Mouse (Mus musculus) cerebellum, adult 2 months (tissue): ENCODE measurements around the gene Ccdc63. TPM values are rescaled to one million over a fixed set of nuclear protein-coding genes. Genes with fewer than 3 reads are reported as not detected.

Experiments
- DNase-seq, 2 experiments: peaks; one replicate each; pipeline ENCODE4 v3.0.0; 2021
- H3K27ac ChIP-seq: fragments of 200-500 bp; 2 replicates; pipeline ENCODE4 v1.5.1; 2012; ENCODE audit warnings: low read length, control low read depth, inconsistent platforms; ENCODE audit not compliant: insufficient read depth
- H3K27me3 ChIP-seq: fragments of 200-500 bp; 2 replicates; pipeline ENCODE4 v1.6.1; 2012; ENCODE audit warnings: inconsistent platforms, mild to moderate bottlenecking, low read length, moderate library complexity; ENCODE audit not compliant: control insufficient read depth, insufficient read depth
- H3K4me1 ChIP-seq: fragments of 200-500 bp; 2 replicates; pipeline ENCODE4 v1.6.1; 2011; ENCODE audit warnings: low read length; ENCODE audit not compliant: control insufficient read depth, insufficient read depth
- H3K4me3 ChIP-seq: fragments of 200-500 bp; replicated peaks from 2 replicates; pipeline ENCODE3; 2011; ENCODE audit warnings: mild to moderate bottlenecking, low read depth, low read length, control low read depth; ENCODE audit not compliant: insufficient read depth
- CTCF ChIP-seq: fragments of 200-500 bp; IDR thresholded peaks from 2 replicates; pipeline ENCODE4 v1.5.1; 2011; ENCODE audit warnings: low read depth, mild to moderate bottlenecking, control low read depth, low read length, moderate library complexity, borderline replicate concordance; ENCODE audit not compliant: insufficient read depth
- POLR2A ChIP-seq: fragments of 200-500 bp; IDR thresholded peaks from 2 replicates; pipeline ENCODE4 v1.6.1; 2011; ENCODE audit warnings: low read length, control low read depth, borderline replicate concordance; ENCODE audit not compliant: insufficient read depth
- WGBS: fragments of 180-500 bp; shearing (Covaris S2); methylation state at CpG from one replicate; pipeline ENCODE4 v1.1.7; 2018; 5-methylcytosine and 5-hydroxymethylcytosine counted together
- polyA plus RNA-seq: library from polyadenylated mRNA; depleted of rRNA; stranded (reverse); fragments of >200 nt; gene quantifications from 2 replicates; pipeline ENCODE4 v1.2.3, GENCODE M21; 2012; rRNA removed

Gene Ccdc63
- polyA plus RNA-seq, 1 experiment = 9.3 TPM

DNA sequence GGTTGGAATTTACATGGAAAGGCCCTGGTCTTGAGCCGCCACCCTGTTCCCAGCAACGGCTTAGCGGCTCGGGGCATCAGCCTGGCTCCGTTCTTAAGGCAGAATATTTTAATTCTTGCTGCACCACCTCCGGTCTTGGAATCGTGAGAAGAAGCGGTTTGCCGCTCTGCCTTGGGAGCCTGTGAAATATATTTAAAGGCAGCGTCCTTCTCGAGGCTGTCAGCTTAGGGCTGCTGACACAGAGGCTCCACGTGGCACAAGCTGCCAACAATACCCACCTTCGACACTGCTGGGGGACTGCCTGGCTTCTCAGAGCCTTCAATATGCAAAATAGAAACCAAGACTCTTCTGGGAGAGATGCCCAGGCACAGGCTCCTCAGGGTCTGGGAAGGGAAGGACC is 72.1 kb downstream of the Ccdc63 start:
- TF ChIP-seq CTCF (no peak), POLR2A (no peak)
- DNase-seq = no peak
- Histone ChIP-seq H3K4me1 (peaks cover 4% of the 10 kb centered on the region; the same call in 1 of the 2 replicates), H3K4me3 (no peak overlapping the region), H3K27me3 (no peaks in the 10 kb centered on the region), H3K27ac (no peak overlapping the region)
- 71% methylated on average over 13 of the region's 13 CpGs for WGBS

DNA sequence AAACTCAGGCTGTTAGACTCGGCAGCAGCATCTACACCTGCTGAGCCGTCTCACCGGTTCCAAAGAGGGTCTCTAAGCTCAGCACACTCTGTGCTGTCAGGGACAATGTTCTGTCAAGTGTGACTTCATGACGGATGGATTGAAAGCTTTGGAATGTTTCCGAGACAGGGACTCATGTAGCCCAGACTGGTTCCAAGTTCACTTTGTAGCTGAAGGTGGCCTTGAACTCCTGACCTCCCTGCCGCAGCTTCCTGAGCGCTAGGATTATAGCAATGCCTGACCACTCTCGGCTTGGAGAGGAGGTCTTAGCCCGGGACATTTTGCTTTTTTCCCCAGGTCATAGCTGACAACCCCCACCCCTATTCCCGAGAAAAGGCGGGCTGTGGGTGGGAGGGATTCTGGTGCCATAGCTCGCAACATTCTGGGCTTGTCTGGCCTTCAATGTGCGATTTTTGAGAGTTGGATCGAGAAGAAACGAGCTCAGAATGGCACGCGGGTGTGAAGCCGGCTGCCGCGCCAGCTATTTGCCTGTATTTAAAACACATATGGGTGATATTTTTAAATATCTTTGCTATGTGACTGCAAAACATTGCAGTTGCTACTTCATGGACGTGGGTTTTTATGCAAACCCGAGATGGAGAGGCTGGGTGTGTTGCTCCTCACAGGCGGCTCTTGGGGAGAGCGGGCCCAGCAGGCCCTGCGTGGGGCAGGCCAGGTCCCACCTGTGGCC is 77.3 kb downstream of the Ccdc63 start:
- WGBS = 71% methylated on average over 25 of the region's 25 CpGs
- no peaks in the 10 kb centered on the region for H3K4me1 ChIP-seq
- H3K4me3 ChIP-seq = no peak overlapping the region
- DNase-seq = no peak
- no peaks in the 10 kb centered on the region for H3K27me3 ChIP-seq
- no peak overlapping the region for H3K27ac ChIP-seq
- TF ChIP-seq CTCF (no peak), POLR2A (no peak)

DNA sequence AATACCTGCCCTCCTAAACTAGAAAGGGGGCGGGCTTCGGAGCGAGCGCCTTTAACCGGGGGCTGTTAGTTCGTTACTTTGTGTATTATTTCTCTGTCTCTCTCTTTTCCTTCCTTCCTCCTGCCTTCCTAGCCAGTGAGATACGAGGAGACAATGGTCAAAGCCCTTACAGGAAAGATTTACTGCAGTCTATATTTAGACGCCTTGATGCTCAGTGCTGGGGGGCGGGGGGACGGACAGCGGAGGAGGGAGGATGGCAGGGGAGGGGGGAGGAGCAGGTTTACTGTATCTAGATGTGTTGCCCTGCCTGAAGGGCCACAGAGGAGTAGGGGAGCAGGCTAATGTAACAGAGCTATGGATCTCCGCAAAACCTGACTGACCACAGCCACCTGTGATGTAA is 78.1 kb downstream of the Ccdc63 start:
- 35% methylated on average over 12 of the region's 12 CpGs for WGBS
- Histone ChIP-seq H3K27ac (no peak overlapping the region), H3K4me1 (no peaks in the 10 kb centered on the region), H3K27me3 (no peaks in the 10 kb centered on the region), H3K4me3 (peak overlapping the region; percentile 8)
- TF ChIP-seq CTCF = no peak
- no peak for TF ChIP-seq POLR2A
- DNase-seq = no peak

DNA sequence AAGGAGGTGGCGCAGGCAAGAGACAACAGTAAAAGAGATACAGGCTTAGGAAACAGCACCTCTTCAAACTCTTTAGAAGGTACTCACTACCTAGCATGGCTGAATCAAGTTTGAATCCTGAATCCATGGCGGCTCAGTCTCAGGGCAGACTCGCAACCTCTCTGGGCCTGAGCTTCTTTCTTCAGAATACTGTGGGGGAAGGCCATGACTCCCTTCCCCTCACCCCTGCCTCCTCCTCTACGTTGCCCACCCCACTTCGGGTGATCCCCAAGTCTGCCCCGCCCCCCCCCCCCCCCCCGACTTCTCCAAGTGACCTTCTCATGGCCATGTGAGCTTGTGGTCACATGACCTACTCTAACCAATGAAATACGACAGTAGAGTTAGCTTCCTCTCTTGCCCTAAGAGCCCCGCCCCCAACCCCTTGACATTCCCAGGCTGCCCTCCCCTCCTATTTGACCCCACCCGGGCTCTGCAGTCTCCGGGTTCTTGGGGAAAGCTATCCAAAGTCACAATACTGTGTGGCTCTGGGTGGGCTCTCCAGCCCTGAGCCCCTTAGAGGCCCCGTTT is 79.8 kb downstream of the Ccdc63 start:
- Histone ChIP-seq H3K4me1 (no peaks in the 10 kb centered on the region), H3K27me3 (no peaks in the 10 kb centered on the region), H3K27ac (no peak overlapping the region), H3K4me3 (no peak overlapping the region)
- DNase-seq = no peak
- WGBS = 41% methylated on average over 11 of the region's 12 CpGs
- TF ChIP-seq CTCF (no peak), POLR2A (no peak)

DNA sequence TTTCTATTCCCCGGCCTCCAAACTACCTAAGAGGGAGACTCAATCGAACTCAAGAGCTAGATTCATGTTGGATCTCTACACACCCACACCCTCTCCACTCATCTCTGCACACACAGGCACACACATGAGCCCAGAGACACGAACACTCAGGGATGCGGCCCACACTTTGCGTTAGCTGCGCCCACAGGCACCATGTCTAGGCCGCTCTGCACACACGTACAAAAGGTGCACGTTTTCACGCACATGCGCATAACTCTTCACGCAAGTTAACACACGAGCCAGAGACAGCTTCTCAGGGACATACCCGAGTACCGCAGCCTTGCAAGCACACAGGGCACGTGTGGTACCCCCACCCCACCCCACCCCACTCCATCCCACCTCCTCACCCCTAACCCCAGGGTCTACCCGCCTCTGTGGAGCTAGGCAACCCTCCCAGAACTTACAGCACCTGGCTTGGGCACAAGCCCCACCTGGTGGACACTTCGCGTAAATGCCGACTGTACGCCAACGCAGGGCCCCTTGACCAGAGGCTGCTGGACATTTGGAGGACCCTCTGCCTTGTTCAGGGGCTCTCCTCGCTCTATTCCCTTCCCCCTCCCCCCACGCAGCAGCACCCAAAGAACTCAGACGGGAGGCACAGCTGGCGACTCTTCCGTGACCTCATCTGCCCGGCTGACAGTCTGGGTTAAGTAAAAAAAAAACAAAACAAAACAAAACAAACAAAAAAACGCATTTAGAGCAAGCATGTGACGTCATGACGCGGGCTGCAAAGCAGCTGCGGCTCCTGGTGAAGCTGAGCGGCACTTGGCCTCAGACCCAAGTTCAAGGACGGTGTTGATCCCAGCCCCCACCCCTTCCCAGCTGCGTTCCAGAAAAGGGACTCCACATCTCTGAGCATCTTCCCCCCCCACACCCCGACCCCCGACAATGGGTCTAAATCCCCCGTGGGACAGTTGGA is 81.3 kb downstream of the Ccdc63 start:
- DNase-seq = peak; percentile 56 to 67
- WGBS = 21% methylated on average over 39 of the region's 39 CpGs

More for the DNA sequence above, 81.3 kb downstream of the Ccdc63 start:
- Histone ChIP-seq H3K4me3 (no peak overlapping the region), H3K4me1 (no peaks in the 10 kb centered on the region), H3K27ac (no peak overlapping the region), H3K27me3 (no peaks in the 10 kb centered on the region)
- peak; percentile 84 for TF ChIP-seq CTCF
- no peak for TF ChIP-seq POLR2A

Other genes starting within 250 kb of the Ccdc63 start
- gene Cux2, start 90.7 kb downstream of the Ccdc63 start, polyA plus RNA-seq = 31.9 and 36.7 TPM in 2 replicates
- gene Myl2, start 39.9 kb downstream of the Ccdc63 start, polyA plus RNA-seq = 0.92 and 1.6 TPM in 2 replicates
- 410 and 458 TPM in 2 replicates for gene Ppp1cc, start 17.5 kb upstream of the Ccdc63 start, polyA plus RNA-seq
- gene Hvcn1, start 66.0 kb upstream of the Ccdc63 start, polyA plus RNA-seq = 1.00 and 1.3 TPM in 2 replicates
- gene Tctn1, start 123.6 kb upstream of the Ccdc63 start, polyA plus RNA-seq = 28.6 and 29.2 TPM in 2 replicates
- 46.4 and 48.4 TPM in 2 replicates for gene Pptc7, start 143.5 kb upstream of the Ccdc63 start, polyA plus RNA-seq
- gene Rad9b, start 213.4 kb upstream of the Ccdc63 start, polyA plus RNA-seq = 6.9 TPM in 2 replicates
- 170 and 180 TPM in 2 replicates for gene Vps29, start 213.5 kb upstream of the Ccdc63 start, polyA plus RNA-seq
- 46.5 and 48.7 TPM in 2 replicates for gene Gpn3, start 231.1 kb upstream of the Ccdc63 start, polyA plus RNA-seq
- gene Fam216a, start 231.5 kb upstream of the Ccdc63 start, polyA plus RNA-seq = 94.8 and 98.5 TPM in 2 replicates